Mouse (Mus musculus): ENCODE data around the gene Arid4a.

The Arid4a gene

GRCm38 (mm10) chr12:71139258-71139828 is 123.6 kb downstream of the Arid4a start:
- DNase-seq (ENCODE audit: low read depth, low spot score) = no peak

DNA sequence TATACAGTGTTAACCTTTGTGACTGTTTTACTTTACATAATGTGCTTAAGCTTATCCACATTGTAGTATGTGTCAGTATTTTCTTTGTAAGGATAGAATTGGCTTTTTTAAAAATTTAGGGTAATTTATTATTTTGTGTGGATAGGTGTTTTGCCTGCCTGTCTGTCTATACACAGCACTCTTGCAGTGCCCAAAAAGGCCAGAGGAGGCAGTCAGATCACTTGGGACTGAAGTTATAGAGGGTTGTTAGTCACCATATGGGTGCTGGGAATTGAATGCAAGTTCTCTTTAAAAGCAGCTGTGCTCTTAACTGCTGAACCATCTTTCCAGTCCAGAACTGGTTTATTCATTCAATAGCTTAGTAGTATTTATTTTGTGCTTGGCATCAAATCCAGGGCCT is 125.4 kb downstream of the Arid4a start:
- DNase-seq (ENCODE audit: low read depth, low spot score) = no peak

- DNase-seq (ENCODE audit: low read depth, low spot score) = no peak
Measured at GRCm38 (mm10) chr12:71147641-71148040, 131.9 kb downstream of the Arid4a start.

All from brain, embryonic 18.5 days (tissue).